Mouse (Mus musculus) G1E (cell line): Measurements from ENCODE around the gene Wrap73.

Experiments
- CTCF ChIP-seq: IDR thresholded peaks from 2 replicates; pipeline ENCODE4 v1.5.1; 2012; ENCODE audit warnings: low read depth, low read length, inconsistent platforms, mixed read lengths
- GATA1 ChIP-seq: IDR thresholded peaks from 2 replicates; pipeline ENCODE4 v1.6.1; 2012; ENCODE audit warnings: borderline replicate concordance, low read length, inconsistent platforms, mixed read lengths
- GATA2 ChIP-seq: IDR thresholded peaks from 2 replicates; pipeline ENCODE4 v1.6.1; 2012; ENCODE audit warnings: low read depth, low read length, inconsistent platforms, borderline replicate concordance
- TAL1 ChIP-seq: conservative IDR thresholded peaks from 2 replicates; pipeline ENCODE4 v1.6.1; 2012; ENCODE audit warnings: low read depth, low read length, inconsistent platforms, mixed read lengths

GRCm38 (mm10) chr4:154204532-154204931 lies 62.4 kb downstream of the Wrap73 start:
- TF ChIP-seq CTCF (no peak), GATA1 (no peak), TAL1 (no peak), GATA2 (no peak)
